Mouse (Mus musculus) olfactory bulb, adult 2 months (tissue): ENCODE results near the gene Efna5. TPM values are rescaled to one million over a fixed set of nuclear protein-coding genes. Genes with fewer than 3 reads are reported as not detected.

Experiments used
- H3K27ac ChIP-seq: fragments of 200-500 bp; 2 replicates; pipeline ENCODE4 v1.5.1; 2012; ENCODE audit warnings: low read depth, low read length; ENCODE audit not compliant: insufficient read depth
- H3K4me1 ChIP-seq: fragments of 200-500 bp; 2 replicates; pipeline ENCODE4 v1.6.1; 2012; ENCODE audit warnings: low read length; ENCODE audit not compliant: control insufficient read depth, insufficient read depth
- H3K4me3 ChIP-seq: fragments of 200-500 bp; 2 replicates; pipeline ENCODE4 v1.5.1; 2012; ENCODE audit warnings: mild to moderate bottlenecking, low read depth, low read length, moderate library complexity; ENCODE audit not compliant: insufficient read depth
- CTCF ChIP-seq: fragments of 200-500 bp; IDR thresholded peaks from 2 replicates; pipeline ENCODE4 v1.5.1; 2012; ENCODE audit warnings: low read depth, mild to moderate bottlenecking, low read length, moderate library complexity; ENCODE audit not compliant: insufficient read depth
- POLR2A ChIP-seq: fragments of 200-500 bp; IDR thresholded peaks from 2 replicates; pipeline ENCODE4 v1.6.1; 2012; ENCODE audit warnings: mild to moderate bottlenecking, low read depth, low read length, moderate library complexity; ENCODE audit not compliant: insufficient read depth
- WGBS: fragments of 180-500 bp; shearing (Covaris S2); methylation state at CpG from one replicate; pipeline ENCODE4 v1.1.7; 2018; 5-methylcytosine and 5-hydroxymethylcytosine counted together
- polyA plus RNA-seq: library from polyadenylated mRNA; stranded (reverse); fragments of >200 nt; gene quantifications from 2 replicates; pipeline ENCODE4 v1.2.4, GENCODE M21; 2012; ENCODE audit warnings: low replicate concordance; ENCODE audit not compliant: missing spikeins, insufficient read depth, insufficient read length

The Efna5 gene
- not detected in 2 replicates for polyA plus RNA-seq

DNA sequence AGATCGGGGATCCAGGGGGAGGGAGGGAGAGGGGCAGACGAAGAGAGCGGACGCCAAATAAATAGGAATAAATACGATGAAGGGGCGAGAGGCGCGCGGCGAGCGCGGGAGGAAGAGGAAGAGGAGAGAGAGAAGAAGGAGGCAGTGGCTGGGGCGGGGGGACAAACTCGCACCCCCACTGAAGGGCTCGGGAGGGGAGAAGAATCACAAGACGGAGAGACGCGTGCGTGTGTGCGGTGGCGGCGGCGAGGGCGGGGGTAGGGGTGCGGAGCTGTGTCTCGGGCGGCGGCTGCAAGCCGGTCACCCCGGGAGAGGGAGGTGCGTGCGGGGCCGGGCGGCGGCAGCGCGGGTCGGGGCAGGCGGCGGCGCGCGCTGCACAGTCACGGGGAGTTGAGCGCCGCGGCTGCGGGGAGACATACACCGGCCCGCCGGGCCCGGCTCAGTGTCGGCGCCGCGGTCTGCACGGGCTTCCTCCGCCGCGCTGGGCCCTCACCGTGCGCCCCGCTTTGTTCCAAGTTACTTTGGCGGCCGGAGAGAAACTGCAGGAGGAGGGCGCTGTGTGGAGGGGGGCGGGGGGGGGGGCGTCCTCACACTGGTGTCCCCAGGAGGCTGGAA, at the start of gene Efna5:
Gene Efna5, minus strand, starts transcription at position 142 of the 615 bp plus-strand sequence.
- peaks cover 8% of the 10 kb centered on the region for H3K4me1 ChIP-seq
- WGBS: under 1% methylated on average over 66 of the region's 68 CpGs
- peak within 1 kb of the TSS; percentile 63 for H3K4me3 ChIP-seq
- 0 out of 2 replicates have a peak within 1 kb of the TSS, but pooled peaks have one; percentile 26 for H3K27ac ChIP-seq
- TF ChIP-seq POLR2A (no peak), CTCF (no peak)

DNA sequence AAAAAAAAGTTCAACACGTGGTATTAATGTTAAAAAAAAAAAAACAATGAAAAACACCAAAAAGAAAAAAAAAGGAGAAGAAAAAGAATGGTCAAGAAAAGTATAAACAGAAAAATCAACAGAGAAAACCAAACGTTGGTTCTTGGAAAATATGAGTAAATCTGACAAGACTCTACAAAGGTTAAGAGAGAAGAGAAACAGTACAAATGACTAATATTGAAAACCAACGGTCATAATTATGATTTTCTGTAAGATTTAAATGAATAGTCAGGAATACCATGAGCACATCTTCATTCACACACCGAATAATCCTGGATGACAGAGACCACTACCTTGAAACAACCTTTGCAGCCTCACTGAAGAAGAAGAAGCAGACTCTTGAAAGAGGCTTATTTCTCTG, 34.2 kb upstream of the Efna5 start:
- TF ChIP-seq CTCF: no peak
- TF ChIP-seq POLR2A: no peak
- no peaks in the 10 kb centered on the region for H3K4me1 ChIP-seq
- H3K4me3 ChIP-seq: no peak overlapping the region
- H3K27ac ChIP-seq: no peak overlapping the region
- 85% methylated on average over 4 of the region's 4 CpGs for WGBS

DNA sequence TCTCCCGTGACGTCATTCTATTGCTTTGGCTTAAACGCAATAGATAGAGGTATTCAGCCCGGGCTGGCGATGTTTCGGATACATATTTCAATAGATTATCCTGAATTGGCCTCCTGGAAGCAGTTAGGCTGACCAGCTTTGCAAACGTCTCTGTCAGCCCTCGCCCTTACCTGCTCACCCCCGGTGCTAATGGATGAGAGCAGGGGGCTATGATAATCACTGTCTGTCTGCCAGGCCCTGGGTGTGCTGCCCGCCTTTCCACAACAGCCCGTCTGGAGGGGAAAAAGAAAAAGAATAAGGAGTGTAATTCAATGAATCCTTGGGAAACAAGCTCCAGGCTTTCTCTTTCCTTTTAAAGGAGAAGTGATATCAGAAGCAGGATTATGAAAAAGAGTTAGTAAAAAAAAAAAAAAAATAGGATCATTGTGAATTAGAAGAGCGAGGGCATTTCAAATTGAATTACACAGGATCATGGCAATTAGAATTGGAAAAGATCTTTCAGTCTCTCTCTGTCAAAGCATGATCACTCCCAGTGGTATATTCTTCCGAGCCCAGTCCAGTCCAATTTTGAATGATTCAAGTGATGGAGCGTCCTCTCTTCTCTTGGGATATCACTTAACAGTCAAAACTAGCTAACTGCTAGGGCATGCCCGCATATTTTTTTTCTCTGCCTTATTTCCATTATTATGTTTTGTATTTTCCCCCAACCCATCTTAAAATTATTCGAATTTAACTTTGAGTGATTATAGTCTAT, 24.8 kb upstream of the Efna5 start:
- no peak overlapping the region for H3K27ac ChIP-seq
- no peaks in the 10 kb centered on the region for H3K4me1 ChIP-seq
- WGBS: 79% methylated on average over 16 of the region's 16 CpGs
- H3K4me3 ChIP-seq: no peak overlapping the region
- TF ChIP-seq CTCF (no peak), POLR2A (no peak)

DNA sequence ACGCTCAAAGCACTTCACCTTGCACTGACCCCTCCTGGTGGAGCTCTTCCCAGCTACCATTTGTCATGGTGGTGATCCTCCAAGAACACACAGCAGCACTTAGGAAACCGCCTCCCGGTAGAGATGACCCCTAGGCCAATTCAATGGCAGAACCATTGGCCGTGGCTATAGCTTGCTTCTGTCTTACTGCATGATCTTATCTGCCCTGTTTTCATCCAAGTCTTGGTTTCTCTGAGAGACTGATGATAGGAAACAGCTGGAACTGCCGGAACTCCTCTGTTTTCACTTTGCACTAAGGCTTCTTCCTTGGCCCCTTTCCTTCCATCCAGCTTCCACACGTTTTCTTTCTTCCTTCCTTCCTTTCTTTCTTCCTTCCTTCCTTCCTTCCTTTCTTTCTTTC, 17.9 kb upstream of the Efna5 start:
- H3K4me1 ChIP-seq: no peaks in the 10 kb centered on the region
- WGBS: 93% methylated on average over 6 of the region's 6 CpGs
- no peak overlapping the region for H3K27ac ChIP-seq
- TF ChIP-seq POLR2A: no peak
- TF ChIP-seq CTCF: no peak
- no peak overlapping the region for H3K4me3 ChIP-seq

DNA sequence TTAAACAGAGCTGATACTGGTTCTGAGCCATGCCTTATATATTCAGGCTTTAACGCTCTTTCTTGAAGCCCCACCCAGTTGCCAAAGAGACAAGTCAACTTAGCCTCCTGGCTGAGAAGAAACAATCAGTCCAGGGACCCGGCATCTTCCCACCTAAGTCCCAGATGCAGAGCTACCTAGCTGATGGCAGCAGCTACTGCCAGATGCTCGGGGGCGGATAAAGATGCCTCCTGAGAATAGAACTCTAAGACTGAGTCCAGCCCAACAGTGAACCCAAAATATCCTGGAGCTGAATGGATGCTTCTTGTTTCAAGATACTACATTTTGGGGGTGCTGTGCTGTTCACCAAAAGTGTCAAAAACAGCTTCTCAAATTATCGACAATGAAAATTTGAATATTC, 8.9 kb upstream of the Efna5 start:
- Histone ChIP-seq H3K4me3 (no peak overlapping the region), H3K4me1 (no peaks in the 10 kb centered on the region), H3K27ac (no peak overlapping the region)
- 87% methylated on average over 5 of the region's 5 CpGs for WGBS
- TF ChIP-seq CTCF (no peak), POLR2A (no peak)

DNA sequence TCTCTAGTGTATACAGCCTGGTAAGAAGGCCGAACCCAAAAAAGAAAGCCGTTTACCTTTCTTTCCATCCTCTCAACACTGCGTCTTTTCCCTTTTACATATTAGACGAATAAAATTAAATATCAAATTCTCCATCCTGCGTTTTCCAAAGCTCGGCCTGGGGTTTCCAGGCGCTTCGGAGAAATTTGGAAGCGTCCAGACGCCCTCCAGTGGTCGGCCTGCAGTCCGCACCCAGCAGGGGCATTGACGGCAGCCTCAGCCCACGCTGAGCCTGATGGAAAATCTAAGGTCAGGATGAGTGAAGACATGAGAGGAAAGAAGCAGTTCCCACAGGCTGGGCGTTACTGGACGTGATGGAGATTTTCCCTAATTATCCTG, 3.0 kb upstream of the Efna5 start:
- peak overlapping the region; percentile 63 for H3K4me3 ChIP-seq
- no peak overlapping the region for H3K27ac ChIP-seq
- under 1% methylated on average over 16 of the region's 16 CpGs for WGBS
- peaks cover 8% of the 10 kb centered on the region for H3K4me1 ChIP-seq
- TF ChIP-seq CTCF (peak; percentile 90), POLR2A (no peak)

DNA sequence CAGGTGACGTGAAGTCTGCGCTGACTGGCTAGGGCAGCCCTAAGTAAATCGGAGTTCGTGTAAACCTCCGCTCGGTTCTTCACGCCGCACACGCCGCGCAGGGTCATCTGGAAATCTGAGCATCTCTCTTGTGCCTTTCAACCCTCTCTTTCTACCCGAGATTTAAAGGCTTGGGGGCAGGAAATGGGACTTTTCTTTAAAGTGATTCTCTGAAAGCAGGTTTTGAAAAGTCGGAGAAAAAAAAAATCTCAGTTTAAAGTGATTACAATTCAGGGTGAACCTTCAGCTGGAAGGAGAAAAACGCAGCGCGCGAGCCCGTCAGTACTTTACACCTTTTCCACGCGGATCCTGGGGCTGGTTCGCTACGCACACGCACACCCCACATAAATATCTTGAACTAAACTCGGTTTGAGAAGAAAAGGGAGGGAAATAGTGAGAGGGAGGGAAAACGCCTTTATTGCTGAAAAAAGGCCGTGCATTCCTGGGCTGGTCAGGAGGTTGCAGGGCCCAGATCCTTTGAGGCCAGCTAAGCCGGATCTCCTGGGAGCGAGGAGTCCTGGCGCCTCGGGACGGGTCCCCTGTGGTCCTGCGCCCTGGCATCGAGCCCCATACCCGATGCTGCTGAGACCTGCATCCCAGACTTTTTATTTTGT, 2.5 kb upstream of the Efna5 start:
- TF ChIP-seq CTCF (no peak), POLR2A (no peak)
- WGBS: under 1% methylated on average over 34 of the region's 34 CpGs
- no peak overlapping the region for H3K27ac ChIP-seq
- peak overlapping the region; percentile 63 for H3K4me3 ChIP-seq
- H3K4me1 ChIP-seq: peaks cover 8% of the 10 kb centered on the region

DNA sequence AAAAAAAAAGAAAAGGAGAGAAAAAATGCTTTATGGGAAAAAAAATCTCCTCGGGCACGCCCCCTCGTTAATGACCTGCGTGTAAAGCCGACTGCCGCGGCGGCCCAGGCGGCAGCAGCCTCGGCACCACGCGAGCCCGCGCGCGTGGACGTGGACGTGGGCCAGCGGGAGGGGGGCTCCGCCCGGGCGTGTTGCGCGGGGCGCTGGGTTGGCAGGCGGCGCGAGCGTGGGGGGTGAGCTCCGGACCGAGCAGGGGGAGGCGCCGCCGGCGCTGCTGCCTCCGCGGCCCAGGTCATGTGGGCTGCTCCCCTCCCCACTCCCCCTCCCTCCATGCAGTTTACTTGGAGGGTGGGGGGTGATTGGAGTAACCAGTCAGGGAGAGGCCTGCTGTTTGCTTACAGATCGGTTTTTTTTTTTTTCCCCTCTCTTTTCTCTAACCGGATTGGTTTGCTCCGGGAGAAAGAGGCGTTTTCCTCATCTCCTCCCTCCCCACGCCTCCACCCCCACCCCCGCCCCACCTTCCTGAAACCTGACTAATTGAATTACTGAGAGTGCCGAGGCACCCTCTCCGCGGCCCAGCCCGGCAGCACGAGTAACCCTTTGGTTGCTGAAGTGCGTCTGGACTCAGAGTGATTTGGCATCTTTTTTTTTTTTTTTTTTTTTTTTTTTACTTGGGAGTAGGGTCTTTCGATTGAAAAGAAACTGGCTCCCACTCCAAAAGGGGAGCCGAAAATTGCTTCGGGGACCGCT, 1.8 kb upstream of the Efna5 start:
- Histone ChIP-seq H3K27ac (no peak overlapping the region), H3K4me3 (peak overlapping the region; percentile 63), H3K4me1 (peaks cover 8% of the 10 kb centered on the region)
- under 1% methylated on average over 53 of the region's 53 CpGs for WGBS
- no peak for TF ChIP-seq CTCF
